Mouse (Mus musculus): ENCODE measurements at regions not wholly inside any gene's neighbourhood (a gene's known extent, or its start where the extent isn't known, plus 50 kb on each side); places are given as distances from the start of the nearest gene placed in this dataset.

- Histone ChIP-seq H3K27ac (ENCODE audit: low read depth) (no peak overlapping the region), H3K36me3 (replicated peaks; ENCODE audit: insufficient read depth, low read length) (no peaks in the 10 kb centered on the region), H3K4me2 (ENCODE audit: low read depth, low read length) (no peak overlapping the region), H3K4me1 (ENCODE audit: insufficient read depth) (no peaks in the 10 kb centered on the region), H3K27me3 (ENCODE audit: insufficient read depth, low read length) (no peaks in the 10 kb centered on the region), H3K4me3 (ENCODE audit: low read depth, low read length) (no peak overlapping the region), H3K9ac (replicated peaks) (no peak overlapping the region), H3K9me3 (ENCODE audit: low read length) (no peaks in the 10 kb centered on the region)
- WGBS (ENCODE audit: insufficient replicate concordance): 78% methylated on average over 13 of the region's 13 CpGs
- no peak for TF ChIP-seq CTCF (IDR thresholded peaks at IDR 0.05; ENCODE audit: low read depth)
- no peak for TF ChIP-seq EP300 (IDR thresholded peaks at IDR 0.05; ENCODE audit: low read depth)
- ATAC-seq: no peak
- no peak for DNase-seq
These were observed 115.6 kb upstream of the Prickle1 start for GRCm38 (mm10) chr15:93711150-93711784.

- H3K27me3 ChIP-seq (ENCODE audit: insufficient read depth, low read length): no peaks in the 10 kb centered on the region
- no peak for ATAC-seq
- no peak overlapping the region for H3K4me3 ChIP-seq (ENCODE audit: low read depth, low read length)
- H3K4me1 ChIP-seq (ENCODE audit: insufficient read depth): no peaks in the 10 kb centered on the region
- no peaks in the 10 kb centered on the region for H3K9me3 ChIP-seq (ENCODE audit: low read length)
- DNase-seq: no peak
- TF ChIP-seq CTCF (IDR thresholded peaks at IDR 0.05; ENCODE audit: low read depth): no peak
- no peak for TF ChIP-seq EP300 (IDR thresholded peaks at IDR 0.05; ENCODE audit: low read depth)
- WGBS (ENCODE audit: insufficient replicate concordance): 86% methylated on average over 15 of the region's 15 CpGs
- no peak overlapping the region for H3K9ac ChIP-seq (replicated peaks)
- H3K27ac ChIP-seq (ENCODE audit: low read depth): no peak overlapping the region
- no peaks in the 10 kb centered on the region for H3K36me3 ChIP-seq (replicated peaks; ENCODE audit: insufficient read depth, low read length)
- H3K4me2 ChIP-seq (ENCODE audit: low read depth, low read length): no peak overlapping the region
These were observed 114.9 kb upstream of the Prickle1 start for GRCm38 (mm10) chr15:93710493-93711149.

- Histone ChIP-seq H3K4me3 (ENCODE audit: low read depth, low read length) (no peak overlapping the region), H3K36me3 (replicated peaks; ENCODE audit: insufficient read depth, low read length) (no peaks in the 10 kb centered on the region), H3K9me3 (ENCODE audit: low read length) (no peaks in the 10 kb centered on the region), H3K27me3 (ENCODE audit: insufficient read depth, low read length) (no peaks in the 10 kb centered on the region), H3K4me2 (ENCODE audit: low read depth, low read length) (no peak overlapping the region), H3K9ac (replicated peaks) (no peak overlapping the region), H3K4me1 (ENCODE audit: insufficient read depth) (no peaks in the 10 kb centered on the region), H3K27ac (ENCODE audit: low read depth) (no peak overlapping the region)
- no peak for DNase-seq
- 61% methylated on average over 11 of the region's 11 CpGs for WGBS (ENCODE audit: insufficient replicate concordance)
- ATAC-seq: no peak
- TF ChIP-seq EP300 (IDR thresholded peaks at IDR 0.05; ENCODE audit: low read depth) (no peak), CTCF (IDR thresholded peaks at IDR 0.05; ENCODE audit: low read depth) (no peak)
These were observed 110.8 kb upstream of the Prickle1 start for GRCm38 (mm10) chr15:93706366-93706930.

GRCm38 (mm10) chr15:93705651-93706050 lies 110.0 kb upstream of the Prickle1 start:
- Histone ChIP-seq H3K36me3 (replicated peaks; ENCODE audit: insufficient read depth, low read length) (no peaks in the 10 kb centered on the region), H3K9me3 (ENCODE audit: low read length) (no peaks in the 10 kb centered on the region), H3K9ac (replicated peaks) (no peak overlapping the region), H3K4me3 (ENCODE audit: low read depth, low read length) (no peak overlapping the region), H3K27me3 (ENCODE audit: insufficient read depth, low read length) (no peaks in the 10 kb centered on the region), H3K4me1 (ENCODE audit: insufficient read depth) (no peaks in the 10 kb centered on the region), H3K27ac (ENCODE audit: low read depth) (no peak overlapping the region), H3K4me2 (ENCODE audit: low read depth, low read length) (no peak overlapping the region)
- TF ChIP-seq EP300 (IDR thresholded peaks at IDR 0.05; ENCODE audit: low read depth) (no peak), CTCF (IDR thresholded peaks at IDR 0.05; ENCODE audit: low read depth) (no peak)
- ATAC-seq (no peak), DNase-seq (no peak)
- WGBS (ENCODE audit: insufficient replicate concordance): 79% methylated on average over 4 of the region's 4 CpGs

- Histone ChIP-seq H3K36me3 (replicated peaks; ENCODE audit: insufficient read depth, low read length) (no peaks in the 10 kb centered on the region), H3K4me2 (ENCODE audit: low read depth, low read length) (no peak overlapping the region), H3K4me1 (ENCODE audit: insufficient read depth) (no peaks in the 10 kb centered on the region), H3K9me3 (ENCODE audit: low read length) (no peaks in the 10 kb centered on the region), H3K9ac (replicated peaks) (no peak overlapping the region), H3K27me3 (ENCODE audit: insufficient read depth, low read length) (no peaks in the 10 kb centered on the region), H3K27ac (ENCODE audit: low read depth) (no peak overlapping the region), H3K4me3 (ENCODE audit: low read depth, low read length) (no peak overlapping the region)
- 82% methylated on average over 1 of the region's 1 CpGs for WGBS (ENCODE audit: insufficient replicate concordance)
- ATAC-seq: no peak
- no peak for DNase-seq
- TF ChIP-seq EP300 (IDR thresholded peaks at IDR 0.05; ENCODE audit: low read depth) (no peak), CTCF (IDR thresholded peaks at IDR 0.05; ENCODE audit: low read depth) (no peak)
These were observed 109.4 kb upstream of the Prickle1 start for GRCm38 (mm10) chr15:93705109-93705508.

GRCm38 (mm10) chr15:93701017-93701416 lies 105.3 kb upstream of the Prickle1 start:
- no peaks in the 10 kb centered on the region for H3K27me3 ChIP-seq (ENCODE audit: insufficient read depth, low read length)
- TF ChIP-seq CTCF (IDR thresholded peaks at IDR 0.05; ENCODE audit: low read depth) (no peak), EP300 (IDR thresholded peaks at IDR 0.05; ENCODE audit: low read depth) (no peak)
- ATAC-seq: no peak
- no peak overlapping the region for H3K4me3 ChIP-seq (ENCODE audit: low read depth, low read length)
- no peaks in the 10 kb centered on the region for H3K4me1 ChIP-seq (ENCODE audit: insufficient read depth)
- no peak for DNase-seq
- no peak overlapping the region for H3K4me2 ChIP-seq (ENCODE audit: low read depth, low read length)
- H3K27ac ChIP-seq (ENCODE audit: low read depth): no peak overlapping the region
- no peaks in the 10 kb centered on the region for H3K9me3 ChIP-seq (ENCODE audit: low read length)
- no peaks in the 10 kb centered on the region for H3K36me3 ChIP-seq (replicated peaks; ENCODE audit: insufficient read depth, low read length)
- H3K9ac ChIP-seq (replicated peaks): no peak overlapping the region
- WGBS (ENCODE audit: insufficient replicate concordance): 82% methylated on average over 10 of the region's 10 CpGs
